Mouse (Mus musculus): ENCODE data around the gene Slc2a3.

DNA sequence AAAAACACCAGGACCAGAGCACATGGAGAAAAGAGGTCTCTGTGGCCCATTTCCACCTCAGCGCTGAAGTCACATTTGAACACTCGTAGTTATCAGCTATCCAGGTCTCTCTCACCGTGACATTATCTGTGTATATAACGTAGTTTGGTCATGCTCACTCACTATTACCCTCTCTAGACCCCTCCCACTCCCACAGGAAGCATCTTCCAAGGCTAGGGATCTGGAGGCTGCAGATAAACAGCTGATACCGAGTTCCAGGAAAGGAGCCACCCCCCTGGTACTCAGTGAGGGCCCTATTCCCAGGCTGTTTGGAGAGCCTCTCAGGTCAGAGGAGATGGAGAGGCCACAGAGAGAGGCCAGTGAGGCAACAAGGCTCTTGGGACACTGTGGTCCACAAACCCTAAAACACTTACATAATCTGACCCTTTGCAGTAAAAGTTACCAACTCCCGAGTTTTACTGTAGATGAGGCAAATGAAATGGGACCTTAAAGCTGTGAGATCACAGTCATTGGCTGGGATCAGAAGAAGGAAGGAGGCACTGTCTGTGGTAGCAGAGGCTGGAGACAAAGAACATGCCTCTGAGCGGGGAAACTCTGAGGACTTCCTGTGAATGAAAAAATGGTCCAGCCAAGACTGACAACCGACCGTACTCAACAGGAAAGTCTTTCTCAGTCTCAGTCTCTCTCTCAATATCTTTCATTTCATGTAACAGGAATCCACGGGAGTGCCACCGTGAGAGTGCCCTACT, 38.3 kb downstream of the Slc2a3 start:
- TF ChIP-seq CTCF (IDR thresholded peaks at IDR 0.05; ENCODE audit: extremely low read depth, insufficient read length, insufficient replicate concordance, low read depth, low read length), result no peak
- no peak for TF ChIP-seq POLR2A (IDR thresholded peaks at IDR 0.05; ENCODE audit: low read depth, low read length)

All from small intestine, adult 2 months (tissue).